Mouse (Mus musculus) gastrocnemius, adult 8-10 months (tissue): Measurements from ENCODE around the gene Ramp2. TPM values are rescaled to one million over a fixed set of nuclear protein-coding genes. Genes with fewer than 3 reads are reported as not detected.
A peak's percentile ranks its signal among the peaks of the same experiment; 100 is the strongest.

Source experiments
- DNase-seq, 2 experiments: peaks; one replicate each; pipeline ENCODE4 v3.0.0; 2022; ENCODE audit warnings: low spot score in 2 of 2
- total RNA-seq, 4 experiments: library from RNA; stranded (reverse); gene quantifications; 2 replicates each; pipeline ENCODE4 v1.2.4; 2022

Ramp2 gene
- total RNA-seq, result 10 to 100 TPM; 19.3 to 28.6 (median 25.4) TPM

DNA sequence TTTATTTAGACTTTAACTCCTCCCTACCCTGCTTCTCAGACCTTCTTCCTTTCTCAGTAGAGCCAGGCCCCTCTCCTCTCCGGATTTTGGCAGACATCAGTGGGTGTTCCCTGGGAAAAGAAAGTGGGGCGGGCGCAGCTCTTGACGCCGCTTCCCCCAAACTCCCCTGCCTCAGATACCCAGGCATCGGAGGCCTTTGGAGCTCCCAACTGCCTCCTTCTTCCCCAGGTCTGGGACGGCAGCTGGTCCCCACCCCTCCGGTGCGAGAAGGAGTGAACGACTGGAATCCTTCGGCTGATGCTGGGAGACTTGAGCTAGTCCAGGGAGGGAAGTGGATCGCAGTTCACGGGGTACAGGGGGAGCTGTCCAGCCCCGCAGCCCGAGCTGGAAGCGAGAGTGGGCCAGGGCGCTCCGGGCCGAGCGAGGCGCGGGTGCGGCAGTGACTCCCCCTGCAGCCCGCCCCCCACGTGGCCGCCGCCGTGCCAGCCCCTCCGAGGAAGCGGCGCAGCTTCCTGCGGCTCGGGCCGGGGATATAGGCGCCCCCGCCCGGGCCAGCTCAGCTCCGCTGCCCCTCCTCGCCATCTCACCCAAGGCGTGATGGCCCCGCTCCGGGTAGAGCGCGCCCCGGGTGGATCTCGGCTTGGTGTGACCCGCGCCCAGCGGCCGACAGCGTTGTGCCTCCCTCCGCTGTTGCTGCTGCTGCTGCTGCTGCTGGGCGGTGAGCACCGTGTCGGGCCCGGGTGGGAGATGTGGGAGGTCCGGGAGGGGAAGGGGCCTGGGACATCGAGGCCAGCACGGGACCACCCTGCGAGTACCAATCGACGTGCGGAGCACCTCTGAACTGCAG is at the start of gene Ramp2:
Gene Ramp2, plus strand, starts transcription at position 174 of the 847 bp plus-strand sequence.
- no peak for DNase-seq

DNA sequence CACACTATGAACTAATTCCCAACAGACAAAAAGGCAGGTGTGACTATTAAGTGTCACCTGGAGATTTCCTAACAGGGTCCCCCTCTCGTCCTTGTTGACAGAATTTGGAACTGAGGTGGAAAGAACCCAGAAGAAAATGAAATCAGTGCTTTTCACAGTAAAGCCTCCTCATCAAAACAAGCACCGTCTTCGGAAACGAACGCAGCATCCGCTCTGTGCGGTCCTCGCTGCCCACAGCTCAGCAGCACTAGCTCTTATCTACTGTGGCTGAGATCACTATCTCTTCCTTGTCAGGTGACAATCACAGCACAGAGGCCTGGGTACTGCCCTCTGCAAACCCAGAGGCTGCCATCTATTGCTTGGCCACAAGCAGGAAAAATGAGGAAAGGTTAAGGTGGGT is 49.7 kb upstream of the Ramp2 start:
- no peak for DNase-seq

DNA sequence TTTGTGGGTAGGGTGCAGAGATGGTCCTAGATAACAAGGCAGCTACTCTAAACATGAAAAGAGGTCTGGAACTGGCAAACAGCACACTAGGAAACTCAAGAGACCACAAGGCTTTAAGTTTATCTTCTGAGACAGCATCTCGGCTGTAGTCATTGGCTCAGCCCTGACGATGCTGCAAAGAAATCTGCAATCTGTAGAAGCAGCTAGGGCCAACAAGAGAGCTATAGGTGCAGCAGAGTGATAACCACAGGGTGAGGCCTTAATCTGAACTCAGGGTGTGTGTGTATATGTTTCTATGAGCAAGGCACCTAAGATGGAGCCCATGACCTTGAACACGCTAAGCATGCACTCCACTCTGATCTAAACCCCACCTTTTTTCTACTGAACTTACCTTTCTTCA is 46.3 kb upstream of the Ramp2 start:
- no peak for DNase-seq

DNA sequence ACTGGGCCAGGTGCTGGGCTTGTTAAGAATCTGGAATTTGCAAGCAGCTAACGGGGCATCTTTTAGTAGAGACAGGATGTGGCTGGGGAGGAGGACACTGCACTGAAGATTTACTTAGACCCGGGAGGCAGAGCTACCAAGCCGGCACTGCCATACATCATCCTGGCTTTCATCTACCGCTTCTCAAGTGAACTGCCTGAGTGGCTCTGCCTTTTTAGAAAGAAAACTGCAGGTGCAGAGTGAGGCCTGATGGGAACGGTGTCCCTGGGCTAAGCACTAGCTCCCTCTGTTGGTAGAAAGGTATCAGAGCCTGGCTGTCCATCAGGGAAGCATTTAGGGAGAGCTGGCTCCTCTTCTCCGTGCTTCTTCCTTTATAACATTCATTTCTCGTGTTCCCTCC is 44.8 kb upstream of the Ramp2 start:
- DNase-seq, result no peak

DNA sequence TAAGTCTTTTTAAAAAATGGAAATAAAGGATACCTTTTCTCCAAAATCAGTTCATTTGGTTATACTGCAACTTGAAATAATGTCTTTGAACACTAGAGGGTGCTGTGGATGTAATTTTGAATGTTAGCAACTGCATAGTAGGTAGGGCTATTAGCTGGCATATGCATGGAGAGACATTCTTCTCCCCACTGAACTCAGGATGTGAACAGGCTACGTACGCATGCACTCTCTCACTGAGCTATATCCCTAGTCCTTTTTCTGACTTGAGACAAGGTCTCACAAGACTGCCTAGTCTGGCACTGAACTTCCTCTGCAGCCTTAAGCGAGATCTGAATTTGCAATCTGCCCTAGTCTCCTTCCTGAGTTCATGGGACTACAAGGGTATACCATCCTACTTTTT is 33.9 kb upstream of the Ramp2 start:
- no peak for DNase-seq

DNA sequence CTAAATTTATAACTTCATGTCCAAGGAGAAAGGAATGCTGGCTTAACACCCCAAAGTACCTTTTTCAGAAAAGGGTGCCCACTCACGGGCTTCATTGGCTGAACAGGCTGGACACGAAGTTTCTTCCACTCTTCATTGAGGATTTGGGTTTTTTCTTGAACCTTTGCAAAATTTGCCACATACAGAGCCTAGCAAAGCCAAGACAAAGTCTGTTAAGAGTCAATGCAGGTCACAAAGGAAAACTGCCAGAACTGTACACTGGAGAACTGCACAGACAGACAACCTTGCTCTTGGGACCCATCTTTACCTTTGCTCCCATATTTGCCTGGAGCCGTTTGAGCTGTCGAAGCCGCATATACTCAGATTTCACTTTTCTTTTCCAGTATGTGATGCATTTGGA is 28.9 kb upstream of the Ramp2 start:
- DNase-seq, result no peak

DNA sequence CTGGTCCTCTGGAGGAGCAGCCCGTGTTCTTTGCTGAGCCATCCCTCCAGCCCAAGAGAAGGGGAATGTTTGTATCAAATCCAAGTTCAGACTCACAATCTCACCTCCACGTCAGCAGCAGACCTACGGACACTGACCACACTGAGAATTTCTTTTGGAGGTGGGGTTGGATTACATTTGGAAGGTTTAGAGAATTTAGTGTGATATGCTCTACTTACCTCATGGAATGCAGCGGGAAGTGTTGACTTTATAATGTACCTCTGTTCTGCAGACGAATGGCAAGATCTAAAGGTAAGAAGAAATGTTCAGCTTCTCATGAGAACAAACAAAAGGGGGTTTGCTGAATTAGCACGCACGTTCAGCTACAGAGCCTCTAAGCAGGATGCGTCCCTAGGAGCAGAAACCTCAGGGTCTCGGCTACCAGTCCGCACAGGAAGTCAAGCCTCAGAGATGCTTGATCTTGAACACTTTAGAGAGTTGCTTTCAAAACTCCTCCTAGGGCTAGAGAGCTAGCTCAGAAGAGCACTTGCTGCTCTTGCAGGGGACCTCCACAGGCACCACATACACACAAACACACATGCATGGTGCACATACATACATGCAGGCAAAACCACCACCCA is 27.3 kb upstream of the Ramp2 start:
- no peak for DNase-seq

DNA sequence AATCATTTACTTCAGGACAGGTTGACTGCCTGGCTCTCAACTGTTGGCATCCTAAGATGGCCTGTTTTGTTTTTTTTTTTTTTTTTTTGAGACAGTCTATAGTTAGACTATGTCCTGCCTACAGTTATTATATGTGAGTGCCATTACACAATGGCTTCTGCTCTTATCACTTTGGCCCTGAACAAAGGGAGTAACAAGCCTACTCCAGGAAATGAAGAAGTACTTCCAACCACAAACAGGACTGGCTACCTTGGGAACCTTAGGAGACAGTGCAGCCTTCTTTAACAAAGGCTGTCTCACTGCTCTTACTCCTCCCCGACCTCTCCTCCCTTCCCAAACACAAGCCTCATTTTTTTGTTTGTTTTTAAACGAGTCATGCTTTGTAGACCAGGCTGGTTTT is 25.0 kb upstream of the Ramp2 start:
- DNase-seq, result no peak

DNA sequence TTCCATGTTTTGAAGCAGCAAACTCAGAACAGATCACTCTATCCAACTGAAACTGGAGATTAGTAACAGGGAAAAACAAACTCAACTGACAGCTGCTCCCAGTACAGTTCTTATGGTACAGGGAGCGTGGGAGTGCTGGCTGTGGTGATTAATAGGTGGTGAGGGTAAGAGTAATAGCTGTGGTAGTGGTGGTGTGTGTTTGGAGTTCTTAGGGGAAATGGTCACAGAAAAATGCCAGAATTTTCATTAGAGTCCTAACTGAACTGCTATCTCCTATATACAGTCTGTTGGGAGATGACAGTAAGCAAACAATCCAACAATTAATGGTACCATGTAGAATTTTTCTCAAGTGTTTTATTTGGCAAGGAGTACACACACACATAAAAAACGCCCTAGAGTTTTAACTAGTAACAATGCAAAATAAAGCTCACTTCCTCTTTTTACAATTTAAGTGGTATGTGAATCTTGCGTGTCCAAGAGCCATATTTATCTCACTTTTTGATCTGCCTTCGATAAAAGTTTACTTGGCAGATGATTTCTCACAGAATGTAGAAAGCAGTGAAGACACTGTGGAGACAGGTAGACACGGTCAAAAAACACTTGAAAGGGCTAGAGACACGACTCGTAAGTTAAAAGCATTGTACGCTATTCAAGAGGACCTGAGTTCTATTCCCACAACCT is 24.4 kb upstream of the Ramp2 start:
- no peak for DNase-seq

DNA sequence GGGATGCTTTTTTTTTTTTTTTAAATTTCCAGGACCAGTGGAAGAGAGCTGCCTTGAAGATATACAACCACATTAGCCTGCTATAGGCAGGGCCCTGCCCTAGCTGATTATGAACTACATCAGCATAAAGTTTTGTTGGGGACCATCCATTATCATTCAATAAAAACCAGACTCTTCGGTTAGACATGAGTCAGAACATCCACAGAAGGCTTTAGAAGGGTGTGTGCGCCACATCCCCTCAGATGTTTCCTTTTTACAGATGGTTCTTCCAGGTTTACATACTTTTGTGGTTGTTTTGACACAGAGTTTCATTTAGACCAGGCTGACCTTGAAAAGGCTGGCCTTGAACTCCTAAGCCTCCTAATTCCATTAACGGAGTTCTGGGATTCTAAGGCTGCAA is 21.5 kb upstream of the Ramp2 start:
- no peak for DNase-seq

DNA sequence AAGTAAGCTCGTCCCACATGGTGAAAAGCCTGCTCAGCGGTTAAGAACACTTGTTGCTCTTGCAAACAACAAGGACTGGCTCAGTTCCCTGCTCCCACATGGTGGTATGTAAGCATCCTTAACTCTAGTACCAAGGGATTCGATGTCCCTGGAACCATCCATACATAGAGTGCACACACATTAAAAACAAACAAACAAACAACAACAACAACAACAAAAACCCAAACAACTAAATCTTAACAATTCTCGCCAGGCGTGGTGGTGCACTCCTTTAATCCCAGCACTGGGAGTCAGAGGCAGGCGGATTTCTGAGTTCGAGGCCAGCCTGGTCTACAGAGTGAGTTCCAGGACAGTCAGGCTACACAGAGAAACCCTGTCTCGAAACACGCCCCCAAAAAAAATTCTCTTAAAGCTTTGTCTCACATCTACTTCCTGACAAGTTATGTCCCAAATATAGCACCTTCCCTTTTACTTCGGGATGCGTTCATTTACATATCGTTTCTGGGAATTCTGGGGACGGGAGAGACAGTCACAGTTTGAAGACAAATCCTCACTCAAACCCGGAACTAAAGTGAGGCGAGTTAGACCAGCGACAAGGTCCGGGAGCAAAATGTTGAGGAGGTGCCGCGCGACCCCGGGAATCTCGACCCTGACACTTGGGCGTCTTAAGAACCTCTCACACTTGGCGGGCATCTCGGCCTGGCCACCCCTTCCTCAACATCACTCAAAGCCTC is 20.3 kb upstream of the Ramp2 start:
- no peak for DNase-seq

DNA sequence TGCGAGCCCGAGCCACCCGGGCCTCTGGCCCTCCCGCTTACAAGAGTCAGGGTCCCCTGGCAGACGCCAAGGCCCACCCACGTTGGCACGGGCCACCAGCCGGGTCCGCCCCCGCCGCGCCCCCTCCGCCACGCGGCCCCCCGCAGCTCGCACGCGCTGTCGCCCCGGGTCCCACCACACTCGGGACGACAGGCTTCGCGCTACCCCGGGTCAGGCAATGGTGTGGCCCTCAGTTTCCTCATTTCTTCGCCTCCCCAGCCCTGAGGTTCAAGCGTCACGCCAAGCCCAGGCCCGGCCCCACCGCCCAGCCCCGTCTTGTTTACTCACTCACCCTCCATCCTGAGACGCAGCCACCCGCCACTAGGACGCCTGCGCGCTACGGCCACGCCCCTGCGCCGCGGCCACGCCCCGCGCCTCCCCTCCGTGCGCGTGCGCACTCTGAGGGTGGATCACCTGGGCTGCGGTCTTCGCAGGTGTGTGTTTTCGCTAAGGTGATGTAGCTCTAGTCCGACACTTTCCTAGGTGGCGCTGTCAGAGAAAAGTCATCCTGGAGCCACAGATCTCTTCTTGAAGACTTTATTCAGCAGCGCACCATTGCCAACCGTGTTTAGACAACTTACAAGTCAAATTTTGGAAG is 19.6 kb upstream of the Ramp2 start, which contains the start of gene Ezh1:
Gene Ezh1, minus strand, starts transcription at position 399 of the 637 bp plus-strand sequence.
- DNase-seq, result peak; percentile 83 to 84

DNA sequence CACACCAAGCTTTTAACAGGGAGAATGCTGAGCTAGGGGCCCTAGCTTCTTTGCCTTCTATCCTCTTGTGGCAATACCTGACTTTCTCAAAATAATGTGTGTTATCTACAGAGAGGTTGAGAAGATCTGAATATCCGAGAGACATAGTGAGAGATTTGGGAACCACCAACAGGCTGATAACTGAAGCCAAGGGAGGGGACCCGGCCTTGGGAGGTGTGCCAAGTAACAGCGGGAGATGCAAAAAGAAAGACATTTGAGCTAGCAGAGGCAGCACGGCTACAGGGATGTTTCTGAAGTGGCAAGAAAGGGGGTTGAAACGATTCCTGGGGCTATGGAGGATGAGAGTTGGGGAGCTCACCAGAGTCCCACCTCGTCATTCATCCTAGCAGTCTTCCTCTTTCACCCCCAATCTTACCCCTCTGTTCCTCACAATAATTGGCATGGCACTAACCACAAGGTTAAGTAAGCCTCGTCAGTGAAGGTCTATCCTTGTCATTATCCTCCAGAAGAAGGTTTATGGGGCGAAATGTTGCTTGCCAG is 16.4 kb upstream of the Ramp2 start:
- DNase-seq, result peak in 1 of 2 experiments; percentile 42

DNA sequence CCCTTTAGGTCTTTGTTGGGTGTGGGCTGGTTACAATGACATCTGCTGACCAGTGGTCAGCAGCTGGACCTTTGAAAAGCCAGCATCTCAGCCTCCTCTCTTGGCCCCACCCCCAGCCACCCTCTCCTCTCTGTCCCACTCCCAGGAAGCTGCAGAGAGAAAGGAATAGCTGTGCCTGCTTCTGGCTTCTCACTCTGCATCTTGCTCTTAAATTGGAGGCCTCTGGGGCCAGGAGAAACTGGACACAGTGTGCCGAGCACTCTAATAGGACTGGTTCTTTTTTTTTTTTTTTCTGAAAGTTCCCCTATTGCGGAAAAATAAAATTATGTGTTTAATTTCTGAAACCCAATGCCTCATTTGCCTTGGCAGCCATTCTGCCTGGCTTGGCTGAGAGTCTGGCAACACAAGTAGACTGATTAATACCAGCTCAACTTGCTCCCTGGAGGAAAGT is 15.7 kb upstream of the Ramp2 start:
- DNase-seq, result peak; percentile 35 to 69

DNA sequence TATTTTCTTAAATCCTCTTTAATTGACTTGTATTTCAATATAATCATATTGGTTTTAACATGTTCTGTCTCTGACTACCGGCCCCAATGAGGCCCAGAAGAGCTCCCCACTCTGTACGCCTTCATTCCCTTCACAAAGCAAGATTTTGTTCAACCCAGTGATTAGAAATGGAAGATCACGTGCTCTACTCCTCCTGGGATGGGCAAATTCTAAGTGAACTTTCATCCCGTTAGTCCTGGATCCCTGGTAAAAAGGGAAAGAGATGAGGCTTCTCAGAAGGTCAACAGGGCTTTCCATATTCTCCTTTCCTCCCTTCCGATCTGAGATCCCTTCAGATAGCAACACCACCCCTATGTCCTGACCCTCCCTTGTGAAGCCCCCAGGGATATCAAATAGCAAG is 15.3 kb upstream of the Ramp2 start:
- no peak for DNase-seq

DNA sequence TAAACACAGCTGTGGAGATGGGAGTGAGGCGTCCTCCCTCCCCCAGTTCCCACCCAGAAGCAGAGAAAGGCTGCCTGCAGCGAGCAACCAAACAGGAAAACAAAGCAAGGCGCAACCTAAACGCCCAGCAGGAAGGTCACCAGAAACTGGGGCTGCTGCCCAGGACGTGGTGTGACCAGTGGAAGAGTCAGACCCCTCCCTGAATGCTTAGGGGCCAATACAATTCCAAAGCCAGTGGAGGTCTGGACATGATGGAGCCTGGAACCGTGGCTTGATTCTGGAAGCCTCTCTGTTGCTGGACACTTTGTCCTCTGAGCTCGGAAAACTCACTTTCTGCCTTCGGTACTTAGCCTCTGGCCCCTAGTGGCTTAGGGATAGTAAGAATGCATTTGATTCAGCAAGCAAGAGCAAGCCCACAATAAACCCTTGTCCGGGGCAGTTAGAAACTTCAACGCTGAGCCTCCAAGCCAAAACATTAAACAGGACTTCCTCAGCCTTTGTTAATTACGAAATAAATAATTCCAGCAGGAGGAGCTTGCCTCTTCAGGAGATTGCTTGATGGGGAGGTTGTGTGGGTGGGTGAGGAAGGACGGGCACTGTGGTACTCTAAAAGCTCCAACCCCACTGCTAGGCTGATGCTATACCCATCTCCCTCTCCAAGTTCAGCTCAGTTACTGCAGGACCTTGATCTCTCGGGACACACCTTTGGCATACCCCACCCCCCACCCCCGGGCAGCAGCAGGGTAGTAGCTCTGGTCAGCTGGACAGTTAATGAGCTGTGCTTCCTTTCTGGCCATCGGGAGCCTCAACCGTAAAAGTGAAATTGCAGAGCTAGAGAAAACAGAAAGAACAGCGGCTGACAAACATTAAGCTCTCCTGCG is 14.6 kb upstream of the Ramp2 start:
- DNase-seq, result peak; percentile 70 to 78

DNA sequence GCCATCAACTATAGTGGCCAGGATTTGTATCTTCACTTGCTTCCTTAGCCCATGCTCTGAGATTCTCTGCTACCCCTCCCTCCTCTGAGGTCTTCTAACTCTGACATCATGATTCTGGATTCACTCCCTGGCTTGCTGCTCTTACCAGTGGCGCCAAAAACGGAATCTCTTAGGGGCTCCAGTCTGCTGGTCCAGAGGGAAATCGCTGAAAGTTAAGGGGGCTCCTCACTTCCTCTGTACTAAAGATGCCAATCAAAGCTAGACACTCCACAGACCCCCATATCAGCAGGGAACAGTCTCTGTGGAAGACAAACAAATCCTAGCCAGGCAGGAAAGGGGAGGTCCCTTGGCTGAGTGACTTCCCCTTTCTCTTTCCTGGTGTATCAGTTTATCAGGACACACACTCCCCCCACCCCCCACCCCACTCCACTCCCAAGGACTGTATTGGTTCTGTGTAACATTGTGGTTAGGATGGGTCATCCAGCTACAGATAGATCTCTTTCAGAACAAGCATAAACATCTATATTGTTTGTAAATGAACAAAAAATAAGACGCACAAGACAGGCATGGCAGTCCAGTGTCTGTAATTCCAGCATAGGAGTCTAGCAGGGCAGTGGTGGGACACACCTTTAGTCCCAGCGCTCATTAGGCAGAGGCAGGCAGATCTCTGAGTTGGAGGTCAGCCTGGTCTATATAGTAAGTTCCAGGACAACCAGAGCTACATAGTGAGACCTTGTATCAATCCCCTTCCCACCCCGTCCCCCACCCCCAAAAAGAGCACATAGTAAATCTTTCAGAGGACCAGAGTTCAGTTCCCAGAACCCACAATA is 13.6 kb upstream of the Ramp2 start:
- DNase-seq, result peak in 1 of 2 experiments; percentile 30

DNA sequence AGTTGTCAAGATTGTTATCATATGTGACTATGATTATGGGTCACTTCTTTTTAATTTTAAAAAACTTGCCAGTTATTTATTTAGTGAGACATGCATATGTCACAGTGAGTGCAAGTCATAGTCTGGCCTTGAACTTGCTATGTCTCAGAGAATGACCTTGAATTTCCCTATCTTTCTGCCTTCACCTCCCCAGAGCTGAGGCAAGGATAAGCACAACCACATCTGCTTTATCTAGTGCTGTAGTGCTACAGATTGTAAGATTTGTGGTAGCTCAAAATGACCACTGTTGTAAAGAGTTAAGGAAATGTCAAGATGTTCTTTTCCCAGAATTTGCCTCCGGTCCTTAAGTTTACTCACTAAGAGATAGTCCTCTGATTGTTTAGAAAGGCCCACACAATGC is 12.6 kb upstream of the Ramp2 start:
- DNase-seq, result no peak

DNA sequence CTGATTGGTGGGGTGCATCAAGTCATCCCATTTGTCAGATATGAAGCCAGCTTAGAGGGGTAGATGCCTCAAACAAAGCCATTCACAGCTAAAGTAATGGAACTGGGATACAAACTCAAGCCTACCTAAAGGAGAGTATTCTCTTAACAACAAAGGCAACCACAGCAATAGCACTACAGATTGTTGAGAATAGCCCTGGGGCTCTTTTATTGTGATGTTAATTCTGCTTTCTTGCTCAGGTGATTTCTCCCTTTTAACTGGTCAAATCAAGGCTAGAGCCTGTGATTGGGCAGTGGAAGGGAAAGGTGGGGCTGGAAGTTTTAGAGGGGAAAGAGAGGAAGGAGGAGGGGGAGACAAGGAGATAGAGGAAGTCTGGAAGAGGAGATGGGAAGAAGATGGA is 11.7 kb upstream of the Ramp2 start:
- no peak for DNase-seq
